Mouse (Mus musculus) intestine, embryonic 16.5 days (tissue): Measurements from ENCODE around the gene Bag3. TPM values are rescaled to one million over a fixed set of nuclear protein-coding genes. Genes with fewer than 3 reads are reported as not detected.
"Not testable (repeated sequence)": the region's sequence is repeated elsewhere in the genome, so short reads cannot be mapped to it uniquely, and the experiment has no call there.

Experiments used
- ATAC-seq: fragments of 200-750 bp; cut with Nextera tagmentation; 2 replicates; pipeline ENCODE4 v1.8.0; 2017; ENCODE audit warnings: moderate TSS enrichment, moderate library complexity
- H3K27ac ChIP-seq: fragments of 300-500 bp; sonication (generic); 2 replicates; pipeline ENCODE4 v1.5.1; 2014; ENCODE audit warnings: mild to moderate bottlenecking, low read length
- H3K27me3 ChIP-seq: fragments of 300-500 bp; sonication (generic); replicated peaks from 2 replicates; pipeline ENCODE4 v1.6.1; 2014; ENCODE audit warnings: low read length, control low read depth, mixed read lengths; ENCODE audit not compliant: control insufficient read depth, insufficient read depth
- H3K36me3 ChIP-seq: fragments of 300-500 bp; sonication (generic); 2 replicates; pipeline ENCODE4 v1.6.1; 2014; ENCODE audit warnings: low read length, control low read depth; ENCODE audit not compliant: control insufficient read depth, insufficient read depth
- H3K4me1 ChIP-seq: fragments of 300-500 bp; sonication (generic); 2 replicates; pipeline ENCODE4 v1.6.1; 2014; ENCODE audit warnings: low read length, control low read depth, mixed read lengths; ENCODE audit not compliant: control insufficient read depth, insufficient read depth
- H3K4me2 ChIP-seq: fragments of 300-500 bp; sonication (generic); 2 replicates; pipeline ENCODE4 v1.6.1; 2014; ENCODE audit warnings: low read depth, low read length, control low read depth
- H3K4me3 ChIP-seq: fragments of 300-500 bp; sonication (generic); 2 replicates; pipeline ENCODE4 v1.5.1; 2014; ENCODE audit warnings: mild to moderate bottlenecking, low read length
- H3K9ac ChIP-seq: fragments of 300-500 bp; sonication (generic); 2 replicates; pipeline ENCODE4 v1.6.1; 2014; ENCODE audit warnings: low read depth, low read length
- H3K9me3 ChIP-seq: fragments of 300-500 bp; sonication (generic); 2 replicates; pipeline ENCODE4 v1.6.1; 2016; ENCODE audit warnings: low read length, control low read depth; ENCODE audit not compliant: control insufficient read depth
- WGBS: fragments of 180-500 bp; shearing (Covaris S2); extraction: QIAGEN DNeasy Blood & Tissue Kit; methylation state at CpG from one replicate; pipeline ENCODE4 v1.1.7; 2014; 5-methylcytosine and 5-hydroxymethylcytosine counted together
- polyA plus RNA-seq: library from polyadenylated mRNA; unstranded; fragments of >200 nt; fragmentation: Nextera tagmentation; extraction: Ambion mirVana; gene quantifications from 2 replicates; pipeline ENCODE4 v1.2.1, GENCODE M21; 2015

Gene Bag3
- polyA plus RNA-seq, 1 experiment from 2014 or later = 11.3 TPM

GRCm38 (mm10) chr7:128570657-128571056 is 47.2 kb downstream of the Bag3 start:
- H3K36me3 ChIP-seq, H3K9ac ChIP-seq, H3K4me1 ChIP-seq, H3K4me2 ChIP-seq, H3K27me3 ChIP-seq, H3K9me3 ChIP-seq, ATAC-seq, H3K4me3 ChIP-seq, H3K27ac ChIP-seq: not testable (repeated sequence)
- WGBS = 88% methylated on average over 7 of the region's 7 CpGs

GRCm38 (mm10) chr7:128572030-128572429 is 48.6 kb downstream of the Bag3 start:
- no peak overlapping the region for H3K9ac ChIP-seq
- no peaks in the 10 kb centered on the region for H3K4me1 ChIP-seq
- no peak overlapping the region for H3K4me2 ChIP-seq
- H3K4me3 ChIP-seq = no peak overlapping the region
- no peaks in the 10 kb centered on the region for H3K36me3 ChIP-seq
- ATAC-seq = no peak
- no peaks in the 10 kb centered on the region for H3K9me3 ChIP-seq
- H3K27ac ChIP-seq = no peak overlapping the region
- 53% methylated on average over 4 of the region's 4 CpGs for WGBS
- H3K27me3 ChIP-seq = no peaks in the 10 kb centered on the region

- 93% methylated on average over 5 of the region's 5 CpGs for WGBS
- no peak for ATAC-seq
- Histone ChIP-seq H3K36me3 (no peaks in the 10 kb centered on the region), H3K4me2 (no peak overlapping the region), H3K4me1 (no peaks in the 10 kb centered on the region), H3K4me3 (no peak overlapping the region), H3K9ac (no peak overlapping the region), H3K27me3 (no peaks in the 10 kb centered on the region), H3K9me3 (no peaks in the 10 kb centered on the region), H3K27ac (no peak overlapping the region)
Observed at GRCm38 (mm10) chr7:128575211-128575610, 51.8 kb downstream of the Bag3 start.

- Histone ChIP-seq H3K27me3 (no peaks in the 10 kb centered on the region), H3K9ac (no peak overlapping the region), H3K4me2 (no peak overlapping the region), H3K36me3 (no peaks in the 10 kb centered on the region), H3K4me3 (no peak overlapping the region), H3K27ac (no peak overlapping the region), H3K4me1 (no peaks in the 10 kb centered on the region), H3K9me3 (no peaks in the 10 kb centered on the region)
- ATAC-seq = no peak
- WGBS = 75% methylated on average over 2 of the region's 2 CpGs
Observed at GRCm38 (mm10) chr7:128575794-128576193, 52.4 kb downstream of the Bag3 start.

- H3K4me2 ChIP-seq = no peak overlapping the region
- no peak overlapping the region for H3K4me3 ChIP-seq
- H3K27me3 ChIP-seq = no peaks in the 10 kb centered on the region
- H3K36me3 ChIP-seq = no peaks in the 10 kb centered on the region
- no peaks in the 10 kb centered on the region for H3K4me1 ChIP-seq
- WGBS = 41% methylated on average over 1 of the region's 1 CpGs
- no peak overlapping the region for H3K9ac ChIP-seq
- ATAC-seq = no peak
- H3K9me3 ChIP-seq = no peaks in the 10 kb centered on the region
- no peak overlapping the region for H3K27ac ChIP-seq
Observed at GRCm38 (mm10) chr7:128577607-128578006, 54.2 kb downstream of the Bag3 start.

- no peak overlapping the region for H3K4me3 ChIP-seq
- no peaks in the 10 kb centered on the region for H3K9me3 ChIP-seq
- no peak for ATAC-seq
- H3K9ac ChIP-seq = no peak overlapping the region
- no peaks in the 10 kb centered on the region for H3K36me3 ChIP-seq
- H3K4me1 ChIP-seq = no peaks in the 10 kb centered on the region
- no peak overlapping the region for H3K4me2 ChIP-seq
- no peaks in the 10 kb centered on the region for H3K27me3 ChIP-seq
- WGBS = 76% methylated on average over 10 of the region's 10 CpGs
- H3K27ac ChIP-seq = no peak overlapping the region
Observed at GRCm38 (mm10) chr7:128578199-128578945, 55.0 kb downstream of the Bag3 start.

- Histone ChIP-seq H3K4me3 (no peak overlapping the region), H3K27ac (no peak overlapping the region), H3K36me3 (no peaks in the 10 kb centered on the region), H3K9ac (no peak overlapping the region), H3K9me3 (no peaks in the 10 kb centered on the region), H3K27me3 (no peaks in the 10 kb centered on the region), H3K4me2 (no peak overlapping the region), H3K4me1 (no peaks in the 10 kb centered on the region)
- ATAC-seq = no peak
- 66% methylated on average over 2 of the region's 2 CpGs for WGBS
Observed at GRCm38 (mm10) chr7:128579381-128579780, 56.0 kb downstream of the Bag3 start.

- no peaks in the 10 kb centered on the region for H3K36me3 ChIP-seq
- H3K4me1 ChIP-seq = no peaks in the 10 kb centered on the region
- no peak overlapping the region for H3K4me2 ChIP-seq
- no peak overlapping the region for H3K9ac ChIP-seq
- no peak overlapping the region for H3K27ac ChIP-seq
- no peaks in the 10 kb centered on the region for H3K27me3 ChIP-seq
- ATAC-seq = no peak
- 96% methylated on average over 6 of the region's 6 CpGs for WGBS
- H3K9me3 ChIP-seq = no peaks in the 10 kb centered on the region
- H3K4me3 ChIP-seq = no peak overlapping the region
Observed at GRCm38 (mm10) chr7:128580318-128580717, 56.9 kb downstream of the Bag3 start.

GRCm38 (mm10) chr7:128581864-128582484 is 58.6 kb downstream of the Bag3 start:
- 74% methylated on average over 15 of the region's 15 CpGs for WGBS
- Histone ChIP-seq H3K4me1 (no peaks in the 10 kb centered on the region), H3K4me3 (no peak overlapping the region), H3K27ac (no peak overlapping the region), H3K9ac (no peak overlapping the region), H3K36me3 (no peaks in the 10 kb centered on the region), H3K27me3 (no peaks in the 10 kb centered on the region), H3K9me3 (no peaks in the 10 kb centered on the region), H3K4me2 (no peak overlapping the region)
- no peak for ATAC-seq
